Mouse (Mus musculus): ENCODE results near the gene Stk35. TPM values are rescaled to one million over a fixed set of nuclear protein-coding genes. Genes with fewer than 3 reads are reported as not detected.

The Stk35 gene
- 9.9 and 16.5 TPM in 2 replicates for polyA plus RNA-seq (2016; fragmentation: Nextera tagmentation; extraction: Ambion mirVana)

DNA sequence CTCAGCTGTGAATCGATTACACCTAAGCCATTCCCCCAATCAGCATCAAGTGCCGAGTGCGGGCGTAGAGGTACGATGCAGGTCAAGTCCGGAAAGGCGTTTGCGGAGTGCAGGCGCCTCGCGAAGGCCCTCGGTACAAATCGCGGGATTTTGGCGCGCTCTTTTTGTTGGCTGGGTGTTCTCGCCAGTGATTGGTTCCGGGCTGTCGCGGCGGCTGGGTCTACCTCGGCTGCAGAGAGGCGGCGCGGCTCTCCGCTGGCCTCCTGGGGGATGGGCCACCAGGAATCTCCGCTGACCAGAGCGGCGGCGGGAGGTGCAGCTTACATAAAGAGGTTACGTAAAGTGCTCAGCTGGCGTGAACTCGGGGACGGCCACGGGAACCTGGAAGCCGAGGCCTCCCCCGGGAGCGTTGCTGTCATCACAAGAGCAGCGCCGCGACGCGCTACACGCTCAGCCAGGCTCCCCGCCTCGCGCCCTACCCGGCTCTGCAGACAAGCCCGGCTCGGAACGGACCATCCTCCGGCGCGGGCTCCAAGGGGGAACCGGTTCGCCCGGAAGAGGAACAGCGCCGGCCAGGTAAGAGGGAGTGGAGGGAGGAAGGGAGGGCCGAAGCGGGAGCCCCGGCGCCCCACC, at the start of gene Stk35:
Gene Stk35 (plus strand): TSS at position 247 of the 633 bp plus-strand sequence.
- Histone ChIP-seq H3K27me3 (ENCODE audit: insufficient read depth, poor library complexity, severe bottlenecking) (no peaks in the 10 kb centered on the region), H3K4me1 (peaks cover 20% of the 10 kb centered on the region), H3K9me3 (no peaks in the 10 kb centered on the region), H3K36me3 (peaks cover 26% of the 10 kb centered on the region; the same call in 1 of the 2 replicates), H3K27ac (peak within 1 kb of the TSS; percentile 97), H3K4me3 (peak within 1 kb of the TSS; percentile 96)
- DNase-seq (ENCODE audit: low spot score): peak; percentile 97
- under 1% methylated on average over 62 of the region's 63 CpGs for WGBS

DNA sequence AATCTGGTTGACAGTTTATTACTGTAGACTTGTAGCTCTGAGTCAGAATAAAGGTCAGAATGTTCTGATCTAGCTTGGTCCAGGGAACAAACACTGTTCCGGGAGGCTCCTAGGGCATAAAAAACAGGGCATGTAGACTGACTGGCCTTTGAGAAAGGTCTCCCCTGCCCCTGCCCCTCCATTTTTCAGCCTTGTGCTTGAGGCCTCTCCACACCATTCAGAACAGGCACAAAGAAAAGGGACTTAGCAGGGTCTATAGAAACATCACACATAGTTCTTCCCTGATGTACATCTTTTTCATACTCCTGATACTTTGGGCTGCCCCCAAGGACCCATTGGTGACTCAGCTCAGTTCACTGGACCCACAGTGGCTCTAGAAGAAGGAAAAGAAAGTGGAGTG, 18.3 kb upstream of the Stk35 start:
- WGBS: 81% methylated on average over 1 of the region's 1 CpGs
- Histone ChIP-seq H3K27ac (no peak overlapping the region), H3K27me3 (ENCODE audit: insufficient read depth, poor library complexity, severe bottlenecking) (no peaks in the 10 kb centered on the region), H3K9me3 (no peaks in the 10 kb centered on the region), H3K36me3 (no peaks in the 10 kb centered on the region), H3K4me3 (no peak overlapping the region), H3K4me1 (no peaks in the 10 kb centered on the region)
- DNase-seq (ENCODE audit: low spot score): no peak

DNA sequence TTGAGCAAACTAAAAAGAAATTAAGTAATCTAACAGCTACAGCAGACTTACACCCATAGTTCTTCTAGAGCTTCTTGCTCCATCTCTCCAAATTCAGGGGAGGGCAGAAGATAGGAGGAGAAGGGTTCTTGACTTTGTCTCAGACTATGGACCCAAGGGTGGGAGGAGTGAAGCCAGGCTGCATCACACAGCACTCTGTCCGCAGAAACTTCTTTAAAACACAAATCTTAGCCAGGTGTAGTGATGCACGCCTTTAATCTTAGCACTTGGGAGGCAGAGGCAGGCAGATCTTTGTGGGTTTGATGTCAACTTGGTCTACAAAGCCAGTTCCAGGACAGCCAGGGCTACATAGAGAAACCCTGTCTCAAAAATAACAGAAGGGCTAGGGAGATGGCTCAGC, 3.8 kb upstream of the Stk35 start:
- 83% methylated on average over 2 of the region's 2 CpGs for WGBS
- no peak for DNase-seq (ENCODE audit: low spot score)
- H3K4me1 ChIP-seq: 0 out of 2 replicates have a peak, but pooled peaks cover 3% of the 10 kb centered on the region
- no peaks in the 10 kb centered on the region for H3K36me3 ChIP-seq
- H3K4me3 ChIP-seq: no peak overlapping the region
- peaks cover 8% of the 10 kb centered on the region; the same call in 1 of the 2 replicates for H3K9me3 ChIP-seq
- no peaks in the 10 kb centered on the region for H3K27me3 ChIP-seq (ENCODE audit: insufficient read depth, poor library complexity, severe bottlenecking)
- no peak overlapping the region for H3K27ac ChIP-seq

DNA sequence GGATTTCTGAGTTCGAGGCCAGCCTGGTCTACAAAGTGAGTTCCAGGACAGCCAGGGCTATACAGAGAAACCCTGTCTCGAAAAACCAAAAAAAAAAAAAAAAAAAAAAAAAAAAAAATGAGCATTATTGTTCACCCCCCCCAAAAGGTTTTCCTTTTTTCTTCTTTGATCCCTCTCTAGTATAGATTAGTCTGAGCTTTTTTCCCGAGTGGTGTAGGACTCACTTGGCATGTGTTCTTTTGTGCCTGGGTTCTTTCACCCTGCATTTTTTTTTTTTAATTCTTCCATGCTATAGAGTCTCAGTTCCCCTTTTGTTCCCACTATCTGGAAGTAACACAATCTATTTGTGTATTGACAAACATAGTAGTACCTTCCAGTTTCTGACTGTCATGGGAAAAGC, 2.6 kb upstream of the Stk35 start:
- Histone ChIP-seq H3K9me3 (peaks cover 8% of the 10 kb centered on the region; the same call in 1 of the 2 replicates), H3K27ac (no peak overlapping the region), H3K36me3 (peaks cover 5% of the 10 kb centered on the region; the same call in 1 of the 2 replicates), H3K27me3 (ENCODE audit: insufficient read depth, poor library complexity, severe bottlenecking) (no peaks in the 10 kb centered on the region), H3K4me3 (no peak overlapping the region), H3K4me1 (peaks cover 13% of the 10 kb centered on the region)
- no peak for DNase-seq (ENCODE audit: low spot score)
- WGBS: 84% methylated on average over 2 of the region's 3 CpGs

DNA sequence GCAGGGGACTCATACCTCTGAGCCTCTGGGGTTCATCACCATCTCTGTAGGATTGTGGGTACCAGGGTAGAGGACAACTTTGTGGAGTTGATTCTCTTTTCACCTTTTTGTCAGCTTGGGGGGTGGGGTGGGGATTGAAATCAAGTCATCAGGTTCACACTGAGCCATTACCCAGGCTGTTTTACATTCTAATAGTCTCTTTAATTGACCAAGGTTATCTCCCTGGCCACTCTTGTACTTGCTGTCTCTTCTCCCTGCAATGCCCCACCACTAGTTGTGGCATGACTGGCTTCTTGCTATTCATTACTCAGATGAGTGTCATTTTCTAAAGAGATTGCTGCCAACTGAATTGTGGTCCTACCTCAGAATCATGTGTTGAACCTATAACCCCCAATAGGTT, 1.9 kb upstream of the Stk35 start:
- Histone ChIP-seq H3K27ac (no peak overlapping the region), H3K27me3 (ENCODE audit: insufficient read depth, poor library complexity, severe bottlenecking) (no peaks in the 10 kb centered on the region), H3K36me3 (peaks cover 11% of the 10 kb centered on the region; the same call in 1 of the 2 replicates), H3K4me1 (peaks cover 18% of the 10 kb centered on the region), H3K4me3 (no peak overlapping the region), H3K9me3 (peaks cover 8% of the 10 kb centered on the region; the same call in 1 of the 2 replicates)
- DNase-seq (ENCODE audit: low spot score): no peak

DNA sequence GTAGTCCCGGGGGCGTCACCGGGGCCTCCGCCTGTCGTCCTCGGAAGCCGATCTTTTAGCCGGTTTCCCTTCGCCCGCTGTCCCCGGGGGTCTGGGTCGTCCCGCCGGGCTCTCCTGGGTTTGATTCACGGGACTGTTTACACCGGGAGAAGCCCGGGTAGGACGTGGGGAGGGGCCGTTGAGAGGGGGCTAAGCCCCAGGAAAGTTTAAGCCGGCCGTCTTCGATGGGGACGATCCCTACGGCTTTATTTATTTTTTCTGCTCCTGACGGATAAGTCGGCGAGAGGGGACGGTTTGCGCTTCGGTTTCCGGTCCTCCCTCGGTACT, 550 bp downstream of the Stk35 start:
- 0% methylated on average over 32 of the region's 32 CpGs for WGBS
- peaks cover 31% of the 10 kb centered on the region; the same call in 1 of the 2 replicates for H3K36me3 ChIP-seq
- DNase-seq (ENCODE audit: low spot score): no peak
- no peaks in the 10 kb centered on the region for H3K27me3 ChIP-seq (ENCODE audit: insufficient read depth, poor library complexity, severe bottlenecking)
- H3K4me1 ChIP-seq: peaks cover 24% of the 10 kb centered on the region
- H3K27ac ChIP-seq: peak overlapping the region; percentile 97
- H3K9me3 ChIP-seq: no peaks in the 10 kb centered on the region
- H3K4me3 ChIP-seq: peak overlapping the region; percentile 96

DNA sequence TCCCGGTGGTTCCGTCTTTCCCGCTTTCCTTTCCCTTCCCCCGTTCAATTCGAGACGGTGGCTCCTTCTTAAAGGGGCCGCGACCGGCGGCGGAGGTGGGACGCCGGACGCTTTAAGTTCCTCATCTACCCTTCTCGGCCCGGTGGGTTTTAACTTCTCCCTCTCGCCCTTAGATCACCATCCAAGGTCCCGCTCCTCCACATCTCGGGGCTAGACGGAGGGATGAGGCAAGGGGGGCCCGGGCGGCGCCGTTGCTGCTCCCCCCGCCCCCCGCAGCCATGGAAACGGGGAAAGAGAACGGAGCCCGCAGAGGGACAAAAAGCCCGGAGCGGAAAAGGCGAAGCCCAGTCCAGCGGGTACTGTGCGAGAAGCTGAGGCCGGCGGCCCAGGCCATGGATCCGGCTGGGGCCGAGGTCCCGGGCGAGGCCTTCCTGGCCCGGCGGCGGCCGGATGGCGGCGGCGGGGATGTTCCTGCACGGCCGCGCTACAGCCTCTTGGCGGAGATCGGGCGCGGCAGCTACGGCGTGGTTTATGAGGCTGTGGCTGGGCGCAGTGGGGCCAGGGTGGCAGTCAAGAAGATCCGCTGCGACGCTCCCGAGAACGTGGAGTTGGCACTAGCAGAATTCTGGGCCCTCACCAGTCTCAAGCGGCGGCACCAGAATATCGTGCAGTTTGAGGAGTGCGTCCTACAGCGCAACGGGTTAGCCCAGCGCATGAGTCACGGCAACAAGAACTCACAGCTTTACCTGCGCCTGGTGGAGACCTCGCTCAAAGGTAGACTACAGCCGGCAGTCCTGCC, 1.1 kb downstream of the Stk35 start:
- WGBS: under 1% methylated on average over 73 of the region's 73 CpGs
- H3K36me3 ChIP-seq: peaks cover 32% of the 10 kb centered on the region; the same call in 1 of the 2 replicates
- peaks cover 26% of the 10 kb centered on the region for H3K4me1 ChIP-seq

DNA sequence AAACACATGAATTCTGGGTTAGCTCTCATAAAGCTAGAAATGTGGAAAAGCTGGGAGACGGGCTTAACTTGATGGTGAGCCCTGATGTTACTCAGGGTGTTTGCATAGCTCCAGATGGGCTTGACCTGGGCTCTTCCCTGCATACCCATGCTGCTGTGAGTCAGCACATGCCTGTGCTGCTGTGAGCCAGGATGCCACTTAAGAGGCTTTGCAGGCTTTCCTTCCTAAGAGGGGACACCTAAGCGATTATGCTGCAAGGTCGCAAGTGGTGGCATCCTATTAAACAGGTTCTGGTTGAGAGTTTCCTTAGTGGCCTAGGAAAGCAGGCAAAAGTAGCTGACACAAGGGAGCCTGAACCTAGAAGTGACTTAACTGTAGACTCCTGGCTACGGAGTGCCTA, 5.2 kb downstream of the Stk35 start:
- no peak for DNase-seq (ENCODE audit: low spot score)
- H3K4me3 ChIP-seq: no peak overlapping the region
- no peaks in the 10 kb centered on the region for H3K27me3 ChIP-seq (ENCODE audit: insufficient read depth, poor library complexity, severe bottlenecking)
- H3K4me1 ChIP-seq: peaks cover 26% of the 10 kb centered on the region
- H3K36me3 ChIP-seq: peaks cover 65% of the 10 kb centered on the region
- WGBS: 87% methylated on average over 4 of the region's 4 CpGs
- H3K9me3 ChIP-seq: no peaks in the 10 kb centered on the region
- no peak overlapping the region for H3K27ac ChIP-seq

More for the DNA sequence above, 1.1 kb downstream of the Stk35 start:
- no peaks in the 10 kb centered on the region for H3K9me3 ChIP-seq
- no peaks in the 10 kb centered on the region for H3K27me3 ChIP-seq (ENCODE audit: insufficient read depth, poor library complexity, severe bottlenecking)
- H3K4me3 ChIP-seq: peak overlapping the region; percentile 96
- DNase-seq (ENCODE audit: low spot score): peak; percentile 91
- peak overlapping the region; percentile 97 for H3K27ac ChIP-seq

DNA sequence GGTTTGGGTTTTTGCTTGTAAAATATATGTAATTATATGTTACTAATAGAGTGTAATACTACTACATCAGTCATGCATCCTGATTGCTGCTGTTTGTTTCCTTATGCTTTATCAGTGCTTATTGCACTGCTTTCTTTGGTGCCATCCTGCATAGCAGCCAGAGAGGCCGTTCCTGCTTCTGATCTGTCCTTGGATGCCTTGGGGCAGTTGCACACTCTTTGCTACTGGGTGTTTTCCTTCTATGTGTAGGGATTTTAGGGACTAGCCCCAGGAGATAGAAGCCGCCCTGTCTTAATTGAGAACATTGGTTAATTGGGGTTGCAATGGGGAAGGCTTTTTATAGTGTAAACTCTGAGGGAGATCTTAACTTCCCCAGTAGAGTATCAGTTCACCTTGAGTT, 6.2 kb downstream of the Stk35 start:
- DNase-seq (ENCODE audit: low spot score): no peak
- peaks cover 26% of the 10 kb centered on the region for H3K4me1 ChIP-seq
- WGBS: 89% methylated on average over 2 of the region's 2 CpGs
- H3K36me3 ChIP-seq: peaks cover 75% of the 10 kb centered on the region
- H3K27me3 ChIP-seq (ENCODE audit: insufficient read depth, poor library complexity, severe bottlenecking): no peaks in the 10 kb centered on the region
- no peak overlapping the region for H3K27ac ChIP-seq
- H3K9me3 ChIP-seq: no peaks in the 10 kb centered on the region
- H3K4me3 ChIP-seq: no peak overlapping the region

DNA sequence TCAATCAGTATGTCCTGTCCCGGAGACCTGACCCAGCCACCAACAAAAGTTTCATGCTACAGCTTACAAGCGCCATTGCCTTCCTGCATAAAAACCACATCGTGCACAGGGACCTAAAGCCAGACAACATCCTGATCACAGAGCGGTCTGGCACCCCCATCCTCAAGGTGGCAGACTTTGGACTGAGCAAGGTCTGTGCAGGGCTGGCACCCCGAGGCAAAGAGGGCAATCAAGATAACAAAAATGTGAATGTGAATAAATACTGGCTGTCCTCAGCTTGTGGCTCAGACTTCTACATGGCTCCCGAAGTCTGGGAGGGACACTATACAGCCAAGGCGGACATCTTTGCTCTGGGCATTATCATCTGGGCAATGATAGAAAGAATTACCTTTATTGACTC, 10.2 kb downstream of the Stk35 start:
- Histone ChIP-seq H3K9me3 (no peaks in the 10 kb centered on the region), H3K4me1 (peaks cover 14% of the 10 kb centered on the region; the same call in 1 of the 2 replicates), H3K27me3 (ENCODE audit: insufficient read depth, poor library complexity, severe bottlenecking) (no peaks in the 10 kb centered on the region), H3K27ac (no peak overlapping the region), H3K36me3 (peaks cover 81% of the 10 kb centered on the region), H3K4me3 (no peak overlapping the region)
- 91% methylated on average over 7 of the region's 7 CpGs for WGBS
- DNase-seq (ENCODE audit: low spot score): no peak

DNA sequence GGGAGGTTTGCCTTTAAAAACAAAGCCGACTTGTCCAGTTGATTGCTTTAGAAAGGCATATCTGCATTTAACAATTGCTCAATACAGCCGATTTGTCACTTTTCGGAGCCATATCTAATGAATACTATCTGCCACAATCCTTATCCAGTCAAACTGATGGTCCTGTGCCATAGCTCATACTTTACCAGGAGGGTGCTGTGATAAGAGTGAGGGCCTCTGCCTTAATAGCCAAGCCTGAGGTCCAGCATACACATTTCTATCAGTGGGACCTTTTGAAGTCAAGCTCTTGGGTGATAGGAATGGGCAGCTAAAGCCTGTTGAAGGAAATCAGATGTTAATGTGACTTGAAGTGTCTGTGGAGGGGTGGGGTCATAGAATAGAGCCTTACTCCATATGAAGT, 13.7 kb downstream of the Stk35 start:
- 88% methylated on average over 3 of the region's 3 CpGs for WGBS
- H3K27me3 ChIP-seq (ENCODE audit: insufficient read depth, poor library complexity, severe bottlenecking): no peaks in the 10 kb centered on the region
- H3K4me1 ChIP-seq: peaks cover 19% of the 10 kb centered on the region; the same call in 1 of the 2 replicates
- H3K9me3 ChIP-seq: no peaks in the 10 kb centered on the region
- no peak for DNase-seq (ENCODE audit: low spot score)
- H3K27ac ChIP-seq: no peak overlapping the region
- H3K36me3 ChIP-seq: peaks cover 77% of the 10 kb centered on the region
- H3K4me3 ChIP-seq: no peak overlapping the region

DNA sequence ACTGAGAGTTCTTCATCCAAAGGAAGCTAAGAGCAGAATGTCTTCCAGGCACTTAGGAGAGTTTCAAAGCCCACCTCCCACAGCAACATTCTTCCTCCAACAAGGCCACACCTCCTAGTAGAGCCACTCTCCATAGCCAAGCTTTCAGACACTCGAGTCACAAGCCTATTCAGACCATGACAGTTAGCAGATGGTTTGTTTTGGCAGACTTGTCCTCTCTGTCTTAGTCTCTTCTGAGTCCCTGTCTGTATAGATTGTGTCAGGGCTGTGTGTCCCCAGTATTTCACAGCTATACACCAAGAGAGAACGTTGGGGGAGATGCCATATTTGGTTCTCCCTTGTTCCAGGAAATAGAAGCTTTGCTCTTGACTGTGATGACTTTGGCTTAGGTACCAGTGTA, 14.8 kb downstream of the Stk35 start:
- Histone ChIP-seq H3K4me3 (no peak overlapping the region), H3K36me3 (peaks cover 72% of the 10 kb centered on the region), H3K4me1 (peaks cover 28% of the 10 kb centered on the region; the same call in 1 of the 2 replicates), H3K9me3 (no peaks in the 10 kb centered on the region), H3K27ac (no peak overlapping the region), H3K27me3 (ENCODE audit: insufficient read depth, poor library complexity, severe bottlenecking) (no peaks in the 10 kb centered on the region)
- WGBS: 62% methylated on average over 2 of the region's 2 CpGs
- DNase-seq (ENCODE audit: low spot score): no peak

DNA sequence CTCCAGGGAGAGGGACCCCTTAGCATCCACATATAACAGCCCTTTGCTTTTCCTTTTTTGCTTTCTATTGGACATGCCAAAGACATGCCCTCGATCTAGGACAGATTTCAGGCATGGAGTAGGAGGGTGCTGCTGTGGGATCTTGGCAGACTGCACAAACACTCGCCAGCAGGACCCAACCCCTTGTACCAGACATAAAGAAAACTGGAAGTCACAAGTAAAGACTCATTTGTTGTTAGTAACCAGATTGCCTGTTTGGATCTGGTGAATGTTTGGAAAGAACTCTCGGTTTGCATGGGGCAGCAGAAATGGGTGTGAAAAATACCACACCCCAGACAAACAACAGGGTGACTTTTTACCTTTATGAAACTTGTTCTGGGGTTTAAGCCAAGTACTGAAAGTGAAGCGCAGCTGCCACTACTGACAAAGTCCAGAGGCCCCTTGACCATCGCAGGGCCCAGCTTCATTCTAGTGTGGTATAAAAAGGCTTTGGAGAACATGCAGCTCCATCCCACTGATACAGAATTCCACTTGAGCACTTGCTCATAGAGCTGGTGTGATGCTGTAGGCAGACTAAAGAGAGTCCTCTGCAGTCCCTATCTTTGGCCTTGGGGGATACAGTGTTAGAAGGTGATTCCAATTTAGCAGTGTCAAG, 17.4 kb downstream of the Stk35 start:
- DNase-seq (ENCODE audit: low spot score): no peak
- Histone ChIP-seq H3K4me1 (peaks cover 39% of the 10 kb centered on the region), H3K4me3 (no peak overlapping the region), H3K27me3 (ENCODE audit: insufficient read depth, poor library complexity, severe bottlenecking) (no peaks in the 10 kb centered on the region), H3K27ac (no peak overlapping the region), H3K9me3 (no peaks in the 10 kb centered on the region), H3K36me3 (peaks cover 57% of the 10 kb centered on the region)
- 84% methylated on average over 5 of the region's 5 CpGs for WGBS
